Mouse (Mus musculus) activated CD4-positive, CD25-positive, alpha-beta regulatory T cell, adult 4 months (primary cell): ENCODE measurements around the gene Hist1h4f. TPM values are rescaled to one million over a fixed set of nuclear protein-coding genes. Genes with fewer than 3 reads are reported as not detected.
"Not testable (repeated sequence)": the region's sequence is repeated elsewhere in the genome, so short reads cannot be mapped to it uniquely, and the experiment has no call there.

Source experiments
- ATAC-seq: one replicate; pipeline ENCODE4 v1.8.0; 2017
- polyA plus RNA-seq, 2 experiments: library from polyadenylated mRNA; unstranded; fragments of 100-300 nt; shearing (Covaris generic); gene quantifications; one replicate each; pipeline ENCODE4 v1.2.1; 2017

Gene Hist1h4f
- polyA plus RNA-seq, 2 experiments from 2014 or later: 2.8 TPM; not detected in 1

DNA sequence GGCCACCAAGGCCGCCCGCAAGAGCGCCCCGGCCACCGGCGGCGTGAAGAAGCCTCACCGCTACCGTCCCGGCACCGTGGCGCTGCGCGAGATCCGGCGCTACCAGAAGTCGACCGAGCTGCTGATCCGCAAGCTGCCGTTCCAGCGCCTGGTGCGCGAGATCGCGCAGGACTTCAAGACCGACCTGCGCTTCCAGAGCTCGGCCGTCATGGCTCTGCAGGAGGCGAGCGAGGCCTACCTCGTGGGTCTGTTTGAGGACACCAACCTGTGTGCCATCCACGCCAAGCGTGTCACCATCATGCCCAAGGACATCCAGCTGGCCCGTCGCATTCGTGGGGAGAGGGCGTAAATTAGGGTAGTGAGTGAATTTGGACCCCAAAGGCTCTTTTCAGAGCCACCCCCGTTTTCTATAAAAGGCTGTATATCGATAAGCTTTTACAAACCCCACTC is 24.4 kb upstream of the Hist1h4f start:
- ATAC-seq: not testable (repeated sequence)

DNA sequence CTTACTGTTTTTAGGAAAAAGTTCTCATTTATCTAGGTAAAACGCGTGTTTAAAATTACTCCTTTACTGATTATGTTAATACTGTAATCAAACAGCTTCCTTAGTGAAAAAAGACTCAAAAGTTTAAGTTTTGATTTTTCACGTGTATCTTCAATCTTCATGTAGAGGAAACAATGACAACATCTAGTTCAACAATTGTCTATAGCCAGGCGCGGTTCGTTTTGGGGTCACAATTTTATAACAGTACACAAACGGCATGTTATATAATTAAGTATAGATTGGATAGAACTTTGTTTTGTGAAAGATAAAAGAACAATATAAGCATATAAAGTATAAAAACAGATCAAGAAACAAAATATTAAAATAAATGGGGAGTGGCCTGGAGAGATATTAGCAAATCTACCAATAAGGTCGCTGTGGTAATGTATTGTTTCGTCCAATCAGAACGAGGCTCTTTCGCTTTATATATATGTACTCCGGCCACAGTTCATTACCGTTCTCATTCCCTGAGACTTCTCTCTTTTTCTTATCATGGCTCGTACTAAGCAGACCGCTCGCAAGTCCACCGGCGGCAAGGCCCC is 23.9 kb upstream of the Hist1h4f start, which contains the start of gene Hist1h3d:
TSS of gene Hist1h3d (plus strand) at position 493 of the 581 bp plus-strand sequence.
- ATAC-seq: peak; percentile 30

DNA sequence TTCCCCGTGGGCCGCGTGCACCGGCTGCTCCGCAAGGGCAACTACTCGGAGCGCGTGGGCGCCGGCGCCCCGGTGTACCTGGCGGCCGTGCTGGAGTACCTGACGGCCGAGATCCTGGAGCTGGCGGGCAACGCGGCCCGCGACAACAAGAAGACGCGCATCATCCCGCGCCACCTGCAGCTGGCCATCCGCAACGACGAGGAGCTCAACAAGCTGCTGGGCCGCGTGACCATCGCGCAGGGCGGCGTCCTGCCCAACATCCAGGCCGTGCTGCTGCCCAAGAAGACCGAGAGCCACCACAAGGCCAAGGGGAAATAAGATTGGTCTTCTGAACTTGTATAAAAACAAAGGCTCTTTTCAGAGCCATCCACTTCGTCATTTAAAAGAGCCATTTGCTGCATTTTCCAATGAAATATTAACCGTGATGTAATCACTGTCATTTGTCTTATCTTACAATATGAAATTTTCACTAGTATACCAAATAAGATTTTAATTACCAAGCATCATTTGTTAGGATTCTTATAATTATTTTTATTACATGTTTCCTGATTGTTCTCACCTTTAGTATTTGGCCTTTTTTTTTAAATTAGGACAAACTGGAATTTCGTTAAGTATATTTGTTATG is 23.2 kb upstream of the Hist1h4f start:
- not testable (repeated sequence) for ATAC-seq

DNA sequence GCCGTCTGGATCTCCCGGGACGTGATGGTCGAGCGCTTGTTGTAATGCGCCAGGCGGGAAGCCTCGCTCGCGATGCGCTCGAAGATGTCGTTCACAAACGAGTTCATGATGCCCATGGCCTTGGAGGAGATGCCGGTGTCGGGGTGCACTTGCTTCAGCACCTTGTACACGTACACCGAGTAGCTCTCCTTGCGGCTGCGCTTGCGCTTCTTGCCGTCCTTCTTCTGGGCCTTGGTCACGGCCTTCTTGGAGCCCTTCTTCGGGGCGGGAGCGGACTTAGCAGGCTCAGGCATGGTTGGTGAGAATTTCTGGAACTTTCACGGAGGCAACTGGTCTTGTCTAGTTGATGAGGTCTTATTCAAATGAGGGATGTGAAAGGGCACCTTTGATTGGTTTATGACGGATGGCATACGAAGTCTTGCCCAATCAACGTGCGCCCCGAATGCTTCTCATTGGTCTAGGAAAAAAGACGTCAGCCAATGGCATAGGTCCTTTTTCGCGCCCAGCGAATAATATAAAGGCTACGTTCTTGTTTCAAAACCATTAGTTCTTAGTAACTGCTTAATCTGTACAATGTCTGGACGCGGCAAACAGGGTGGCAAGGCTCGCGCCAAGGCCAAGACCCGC is 22.6 kb upstream of the Hist1h4f start, which contains the start of the genes Hist1h2bf and Hist1h2ad:
TSS of gene Hist1h2bf (minus strand) at position 299 of the 627 bp plus-strand sequence.
TSS of gene Hist1h2ad (plus strand) at position 484 of the 627 bp plus-strand sequence.
- ATAC-seq: peak; percentile 75

DNA sequence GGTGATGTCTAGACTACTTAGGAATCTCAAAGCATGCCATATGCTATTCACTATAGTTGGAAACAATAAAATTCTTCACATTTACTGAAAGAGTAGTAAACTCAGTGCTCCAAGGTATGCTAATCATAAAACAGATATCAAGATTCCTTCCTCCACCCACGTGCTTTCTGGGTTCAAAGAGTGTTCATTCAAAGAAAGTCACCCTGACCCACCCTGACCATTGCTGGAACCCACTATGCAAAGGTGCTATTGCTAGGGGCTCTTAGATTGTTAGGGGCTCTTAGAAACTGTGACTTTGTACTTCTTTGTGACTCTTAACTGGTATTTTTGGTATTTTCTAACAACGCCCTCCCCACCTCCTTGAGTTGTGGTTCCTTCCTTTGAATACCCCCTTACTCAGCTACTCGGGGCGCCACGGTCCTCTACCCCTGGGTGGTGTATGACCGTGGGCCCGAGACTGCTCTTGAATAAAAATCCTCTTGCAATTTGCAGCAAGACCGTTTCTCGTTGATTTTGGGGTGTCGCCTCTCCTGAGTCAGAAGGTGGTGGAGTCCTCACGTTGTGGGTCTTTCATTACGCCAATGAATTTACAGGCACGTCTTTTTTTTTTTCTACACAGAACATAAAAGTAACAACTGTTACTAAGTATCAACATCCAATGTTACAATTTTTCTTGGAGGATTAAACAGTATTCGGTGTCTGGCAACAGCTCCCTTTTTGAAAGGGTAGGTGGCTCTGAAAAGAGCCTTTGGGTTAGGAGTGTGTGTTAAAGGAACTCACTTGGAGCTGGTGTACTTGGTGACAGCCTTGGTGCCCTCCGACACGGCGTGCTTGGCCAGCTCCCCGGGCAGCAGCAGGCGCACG is 21.8 kb upstream of the Hist1h4f start:
- not testable (repeated sequence) for ATAC-seq

DNA sequence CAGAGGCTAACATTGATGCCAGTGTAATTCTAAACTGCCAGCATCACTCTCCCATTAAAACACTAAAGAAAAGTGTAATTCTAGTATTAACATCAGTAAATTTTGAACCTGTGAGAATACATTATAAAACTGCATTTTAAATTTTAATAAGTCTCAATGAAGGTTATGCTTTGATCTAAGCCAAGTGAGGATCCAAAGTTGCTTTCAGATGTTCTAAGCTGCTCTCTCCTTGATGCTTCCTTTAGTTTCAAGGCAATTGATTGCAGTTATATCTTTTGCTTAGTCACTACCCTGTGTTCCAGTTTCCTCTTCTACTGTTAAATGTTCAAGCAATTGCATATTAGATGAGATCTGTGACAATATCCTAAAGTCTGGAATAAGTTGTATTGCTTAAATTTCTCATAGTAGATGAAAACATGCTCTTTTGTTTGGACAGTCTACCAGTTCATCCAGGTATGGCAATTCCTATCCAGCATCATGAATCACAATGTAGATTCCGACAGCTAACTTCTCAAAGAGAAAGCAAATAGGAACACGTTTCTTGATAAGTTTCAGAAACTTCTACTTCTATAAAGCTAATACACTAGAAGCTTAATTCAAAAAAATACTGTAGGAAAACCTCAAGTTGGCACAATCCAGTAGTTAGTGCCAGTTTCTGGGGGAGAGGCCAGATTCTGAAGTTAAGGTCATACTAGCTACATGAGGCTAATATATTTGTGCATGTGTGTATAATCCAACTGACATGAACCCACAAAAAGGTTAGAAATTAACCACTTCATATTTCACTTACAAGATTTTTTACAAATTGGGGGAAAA is 21.0 kb upstream of the Hist1h4f start:
- ATAC-seq: no peak

DNA sequence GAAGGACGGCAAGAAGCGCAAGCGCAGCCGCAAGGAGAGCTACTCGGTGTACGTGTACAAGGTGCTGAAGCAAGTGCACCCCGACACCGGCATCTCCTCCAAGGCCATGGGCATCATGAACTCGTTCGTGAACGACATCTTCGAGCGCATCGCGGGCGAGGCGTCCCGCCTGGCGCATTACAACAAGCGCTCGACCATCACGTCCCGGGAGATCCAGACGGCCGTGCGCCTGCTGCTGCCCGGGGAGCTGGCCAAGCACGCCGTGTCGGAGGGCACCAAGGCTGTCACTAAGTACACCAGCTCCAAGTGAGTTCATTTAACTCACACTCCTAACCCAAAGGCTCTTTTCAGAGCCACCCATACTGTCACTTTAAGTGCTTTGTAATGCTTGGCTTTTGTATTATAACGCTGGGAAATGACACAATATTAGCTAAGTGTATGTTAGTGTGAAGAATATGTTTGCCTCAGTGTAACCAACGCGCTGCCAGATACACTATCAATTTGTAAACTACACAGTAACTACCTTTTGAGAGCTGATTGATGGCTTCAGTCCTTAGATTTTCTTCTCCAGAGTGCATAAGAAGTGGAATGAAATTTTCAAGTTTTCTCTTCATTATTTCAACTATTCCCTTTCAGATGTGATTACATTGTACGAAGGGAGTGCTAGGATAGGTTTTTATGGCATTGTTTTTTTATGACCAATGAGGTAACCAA is 20.2 kb upstream of the Hist1h4f start:
- not testable (repeated sequence) for ATAC-seq

DNA sequence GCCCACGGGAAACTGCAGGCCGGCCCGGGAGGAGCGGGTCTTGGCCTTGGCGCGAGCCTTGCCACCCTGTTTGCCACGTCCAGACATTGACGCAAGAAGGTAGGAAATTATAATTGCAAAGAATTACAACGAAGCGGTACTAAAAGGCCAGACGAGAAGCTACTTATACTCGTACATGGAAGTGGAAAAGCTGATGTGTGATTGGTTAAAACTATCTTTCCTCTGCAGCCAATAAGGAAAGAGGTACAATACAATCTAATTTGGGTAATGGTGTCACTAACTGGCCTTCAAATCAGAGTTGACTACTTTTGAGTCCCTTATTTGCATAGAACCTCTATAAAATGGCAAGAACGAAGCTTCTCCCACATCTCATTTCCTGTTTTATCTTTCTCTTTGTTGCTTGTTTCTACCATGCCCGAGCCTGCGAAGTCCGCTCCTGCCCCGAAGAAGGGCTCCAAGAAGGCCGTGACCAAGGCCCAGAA is 19.6 kb upstream of the Hist1h4f start, which contains the start of the genes Hist1h2ae and Hist1h2bg:
TSS of gene Hist1h2ae (minus strand) at position 199 of the 482 bp plus-strand sequence.
TSS of gene Hist1h2bg (plus strand) at position 375 of the 482 bp plus-strand sequence.
- peak; percentile 83 for ATAC-seq

DNA sequence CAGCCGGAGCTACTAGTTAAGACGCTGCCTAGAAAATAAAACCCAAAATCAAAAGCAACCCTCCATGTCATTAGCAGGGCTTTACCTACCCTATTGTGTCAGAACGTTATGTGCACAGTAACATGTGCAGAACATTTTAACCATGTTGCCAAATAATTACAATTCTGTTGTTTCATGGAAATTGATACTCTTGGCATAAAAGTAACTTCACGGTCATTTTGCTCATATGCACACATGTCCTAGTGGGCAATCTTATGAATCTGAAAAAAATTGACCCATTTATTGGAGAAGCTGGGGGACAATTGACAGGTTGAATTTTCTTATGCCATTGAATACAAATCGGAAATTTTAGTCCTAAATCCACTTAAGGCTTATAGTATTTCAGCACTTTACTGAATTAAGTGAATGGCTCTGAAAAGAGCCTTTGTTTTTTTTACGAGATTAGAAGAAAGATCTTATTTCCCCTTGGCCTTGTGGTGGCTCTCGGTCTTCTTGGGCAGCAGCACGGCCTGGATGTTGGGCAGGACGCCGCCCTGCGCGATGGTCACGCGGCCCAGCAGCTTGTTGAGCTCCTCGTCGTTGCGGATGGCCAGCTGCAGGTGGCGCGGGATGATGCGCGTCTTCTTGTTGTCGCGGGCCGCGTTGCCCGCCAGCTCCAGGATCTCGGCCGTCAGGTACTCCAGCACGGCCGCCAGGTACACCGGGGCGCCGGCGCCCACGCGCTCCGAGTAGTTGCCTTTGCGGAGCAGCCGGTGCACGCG is 19.0 kb upstream of the Hist1h4f start:
- ATAC-seq: peak; percentile 9

DNA sequence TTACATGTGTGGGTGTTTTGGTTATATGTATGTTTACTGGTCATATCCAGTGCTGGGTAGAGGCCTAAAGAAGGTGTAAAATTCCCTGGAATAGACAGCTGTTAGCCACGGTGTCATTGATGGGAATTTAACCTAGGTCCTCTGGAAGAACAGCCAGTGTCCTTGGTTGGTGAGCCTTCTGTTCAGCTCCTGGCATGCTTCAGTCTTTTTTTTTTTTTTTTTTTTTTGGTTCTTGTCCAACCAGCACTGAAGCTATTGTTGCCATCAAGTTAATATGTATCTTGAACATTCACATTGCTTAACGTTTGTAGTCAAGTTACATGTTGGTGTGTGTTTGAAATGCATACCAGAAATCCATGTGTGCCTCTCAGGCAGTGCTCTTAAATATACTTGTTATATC is 13.0 kb upstream of the Hist1h4f start:
- ATAC-seq: no peak

DNA sequence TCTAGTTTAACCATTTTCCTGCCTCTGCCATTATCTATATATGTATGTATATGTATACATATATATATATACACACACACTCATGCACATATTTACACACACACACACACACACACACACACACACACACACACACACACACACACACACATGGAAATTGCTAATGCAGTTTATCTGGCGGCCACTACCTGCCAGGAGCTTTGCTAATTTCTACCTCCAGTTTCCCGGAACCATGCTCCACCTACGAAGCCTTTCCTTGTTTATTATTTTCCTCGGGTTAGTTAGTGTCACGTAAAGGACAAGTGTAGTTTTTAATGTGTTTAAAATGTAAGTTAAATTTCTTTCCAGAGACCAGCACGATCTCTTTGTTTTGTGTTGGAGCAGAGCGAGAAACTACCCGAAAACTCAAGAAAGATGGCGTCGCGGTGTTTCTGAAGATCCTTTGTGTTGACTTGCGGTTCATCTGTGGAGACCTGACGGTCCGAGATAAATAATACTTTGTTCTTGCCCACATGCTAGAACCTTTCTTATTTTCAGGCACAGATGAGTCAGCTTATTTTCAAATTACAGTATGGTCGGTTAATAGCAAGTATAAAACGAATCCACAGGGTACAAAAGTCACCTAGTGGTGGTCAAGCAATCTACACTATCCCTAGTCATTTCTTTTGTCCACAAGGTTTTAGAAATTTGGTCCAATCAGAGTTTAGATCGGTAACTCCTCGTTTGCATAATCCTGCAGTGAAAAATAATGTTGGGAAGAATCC is 11.4 kb upstream of the Hist1h4f start:
- no peak for ATAC-seq

DNA sequence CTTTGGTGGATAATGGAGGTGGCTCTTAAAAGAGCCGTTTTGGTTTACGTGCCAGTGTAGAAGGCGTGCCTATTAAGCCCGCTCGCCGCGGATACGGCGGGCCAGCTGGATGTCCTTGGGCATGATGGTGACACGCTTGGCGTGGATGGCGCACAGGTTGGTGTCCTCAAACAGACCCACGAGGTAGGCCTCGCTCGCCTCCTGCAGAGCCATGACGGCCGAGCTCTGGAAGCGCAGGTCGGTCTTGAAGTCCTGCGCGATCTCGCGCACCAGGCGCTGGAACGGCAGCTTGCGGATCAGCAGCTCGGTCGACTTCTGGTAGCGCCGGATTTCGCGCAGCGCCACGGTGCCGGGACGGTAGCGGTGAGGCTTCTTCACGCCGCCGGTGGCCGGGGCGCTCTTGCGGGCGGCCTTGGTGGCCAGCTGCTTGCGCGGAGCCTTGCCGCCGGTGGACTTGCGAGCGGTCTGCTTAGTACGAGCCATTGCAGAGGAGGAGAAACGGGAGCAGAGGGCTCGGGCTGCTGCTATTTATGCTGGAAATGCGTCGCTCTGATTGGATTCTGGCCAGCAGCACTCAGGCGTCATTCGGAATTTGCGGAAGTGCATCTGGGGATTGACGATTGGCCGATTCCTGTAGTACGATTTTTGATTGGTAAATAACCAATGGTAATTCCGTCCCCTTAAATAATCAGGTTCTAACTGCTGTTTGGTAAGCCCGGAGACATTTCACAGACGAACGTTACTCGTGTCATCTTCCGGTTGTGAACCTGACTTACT is 10.6 kb upstream of the Hist1h4f start, which contains the start of gene Hist1h3e:
TSS of gene Hist1h3e (minus strand) at position 487 of the 777 bp plus-strand sequence.
- peak; percentile 97 for ATAC-seq

DNA sequence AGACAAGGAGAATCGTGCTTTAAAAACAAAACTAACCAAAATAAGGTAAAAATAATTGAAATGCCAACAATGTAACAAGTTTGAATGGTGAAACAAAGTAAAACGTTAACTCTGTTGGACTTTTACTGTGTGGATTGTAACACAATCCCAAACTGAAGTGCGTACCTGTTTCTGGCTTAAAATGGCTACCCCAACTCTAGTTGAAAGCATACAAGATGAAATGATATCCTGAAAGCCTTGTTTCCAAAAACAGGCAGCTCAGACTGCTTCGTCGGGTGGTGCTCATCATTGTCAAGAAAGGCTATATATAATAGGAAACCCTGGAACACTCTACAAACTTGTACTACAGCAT is 10.1 kb upstream of the Hist1h4f start:
- ATAC-seq: not testable (repeated sequence)

DNA sequence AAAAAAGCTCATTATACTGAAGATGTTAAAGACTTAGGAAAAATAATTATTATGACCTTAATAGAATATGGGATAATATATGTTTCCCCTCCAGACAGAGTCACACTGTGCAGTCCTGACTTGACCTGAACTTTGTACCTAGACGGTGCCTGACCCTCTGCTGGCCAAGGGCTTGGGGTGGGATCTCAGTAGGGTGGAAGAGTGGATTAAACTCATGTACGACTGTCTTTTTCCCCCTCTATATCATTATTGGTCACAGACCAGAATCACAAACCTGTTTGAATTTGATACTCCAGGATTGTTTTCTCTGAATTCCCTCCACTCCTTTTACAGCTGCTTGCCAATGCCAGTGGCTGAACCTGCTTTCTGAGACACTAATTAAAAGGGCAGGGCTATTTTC is 9.3 kb upstream of the Hist1h4f start:
- not testable (repeated sequence) for ATAC-seq

DNA sequence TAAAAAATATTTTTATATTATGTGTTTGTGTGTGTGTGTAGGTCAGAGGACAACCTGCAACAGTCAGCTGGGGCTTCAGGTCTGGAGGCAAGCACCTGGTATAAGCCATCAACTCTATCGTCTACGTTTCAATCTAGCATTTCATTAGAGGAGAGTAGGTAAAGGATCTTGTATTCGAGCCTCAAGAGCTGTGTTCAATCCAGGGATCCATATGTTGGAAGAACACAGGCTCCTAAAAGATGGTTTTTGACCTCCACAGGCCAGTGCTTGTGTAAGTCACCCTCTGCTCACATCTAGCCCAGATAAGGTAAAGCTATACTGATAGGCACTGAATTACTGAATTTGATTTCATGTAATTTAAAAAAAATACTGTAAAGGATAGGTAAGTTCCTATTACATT is 5.5 kb upstream of the Hist1h4f start:
- ATAC-seq: no peak

DNA sequence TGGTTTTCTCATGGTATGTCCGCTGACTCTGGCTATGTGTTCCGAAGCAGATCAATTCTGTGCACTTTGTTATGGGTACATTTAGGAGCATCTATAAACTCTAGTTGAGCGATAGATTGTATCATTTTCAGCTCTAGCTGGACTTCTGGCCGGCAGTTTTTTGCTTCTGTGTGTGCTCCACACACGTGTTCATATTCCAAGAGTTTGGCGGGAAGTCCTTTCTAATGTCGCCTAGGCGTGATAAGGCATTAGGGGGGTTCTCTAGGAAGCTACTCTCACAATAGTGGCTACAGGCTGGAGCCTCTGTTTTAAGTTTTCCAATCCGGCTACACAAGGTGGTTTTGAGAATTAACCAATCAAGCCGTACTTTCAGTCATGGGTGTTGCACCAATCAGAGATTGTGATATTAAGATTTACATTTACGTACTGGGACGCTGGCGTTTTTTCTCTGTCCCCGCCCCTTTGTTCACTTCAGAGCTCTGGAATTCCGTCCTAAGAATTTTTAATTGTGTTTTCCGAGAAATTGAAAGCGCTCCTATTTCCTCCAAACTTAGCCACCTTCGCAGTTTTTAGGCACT is 4.5 kb upstream of the Hist1h4f start:
- ATAC-seq: peak; percentile 66

DNA sequence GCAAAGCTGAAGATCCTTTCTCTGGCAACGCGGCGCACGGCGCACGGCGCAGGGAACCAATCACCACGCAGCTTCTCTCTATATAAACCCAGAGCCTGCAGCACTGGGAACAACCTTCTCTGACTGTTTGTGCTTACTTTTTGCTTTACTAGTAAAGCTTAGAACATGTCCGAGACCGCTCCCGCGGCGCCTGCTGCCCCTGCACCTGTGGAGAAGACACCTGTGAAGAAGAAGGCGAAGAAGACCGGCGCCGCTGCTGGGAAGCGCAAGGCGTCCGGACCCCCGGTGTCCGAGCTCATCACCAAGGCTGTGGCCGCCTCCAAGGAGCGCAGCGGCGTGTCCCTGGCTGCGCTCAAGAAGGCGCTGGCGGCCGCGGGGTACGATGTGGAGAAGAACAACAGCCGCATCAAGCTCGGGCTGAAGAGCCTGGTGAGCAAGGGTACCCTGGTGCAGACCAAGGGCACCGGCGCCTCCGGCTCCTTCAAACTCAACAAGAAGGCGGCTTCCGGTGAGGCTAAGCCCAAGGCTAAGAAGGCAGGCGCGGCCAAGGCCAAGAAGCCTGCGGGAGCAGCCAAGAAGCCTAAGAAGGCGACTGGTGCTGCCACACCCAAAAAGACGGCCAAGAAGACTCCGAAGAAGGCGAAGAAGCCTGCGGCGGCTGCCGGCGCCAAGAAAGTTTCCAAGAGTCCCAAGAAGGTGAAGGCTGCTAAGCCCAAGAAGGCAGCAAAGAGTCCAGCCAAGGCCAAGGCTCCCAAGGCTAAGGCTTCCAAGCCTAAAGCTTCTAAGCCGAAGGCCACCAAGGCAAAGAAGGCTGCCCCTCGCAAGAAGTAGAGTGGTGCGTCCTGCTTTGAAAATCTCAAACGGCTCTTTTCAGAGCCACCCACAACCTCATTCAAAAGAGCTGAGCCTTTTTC is 3.7 kb upstream of the Hist1h4f start:
- peak; percentile 62 for ATAC-seq
